Mouse (Mus musculus) hindbrain, embryonic 14.5 days (tissue): Measurements from ENCODE around the gene Spcs3. TPM values are rescaled to one million over a fixed set of nuclear protein-coding genes. Genes with fewer than 3 reads are reported as not detected.

Experiments
- ATAC-seq: fragments of 200-750 bp; cut with Nextera tagmentation; 2 replicates; pipeline ENCODE4 v1.8.0; 2017; ENCODE audit warnings: moderate number of reproducible peaks, mild to moderate bottlenecking, moderate TSS enrichment, moderate library complexity; ENCODE audit not compliant: low FRiP score
- DNase-seq: peaks from one replicate; pipeline ENCODE4 v3.0.0-alpha.2; 2015; ENCODE audit warnings: low spot score
- H3K27ac ChIP-seq: fragments of 300-500 bp; sonication (generic); 2 replicates; pipeline ENCODE4 v1.5.1; 2014; ENCODE audit warnings: mild to moderate bottlenecking, moderate library complexity
- H3K27me3 ChIP-seq: fragments of 300-500 bp; sonication (generic); 2 replicates; pipeline ENCODE4 v1.6.1; 2014; ENCODE audit warnings: mild to moderate bottlenecking, low read length, mixed read lengths; ENCODE audit not compliant: control insufficient read depth, insufficient read depth
- H3K36me3 ChIP-seq: fragments of 300-500 bp; sonication (generic); replicated peaks from 2 replicates; pipeline ENCODE4 v1.6.1; 2014; ENCODE audit not compliant: control insufficient read depth, insufficient read depth
- H3K4me1 ChIP-seq: fragments of 300-500 bp; sonication (generic); replicated peaks from 2 replicates; pipeline ENCODE4 v1.6.1; 2014; ENCODE audit warnings: antibody characterized with exemption, low read length, mixed read lengths; ENCODE audit not compliant: control insufficient read depth, insufficient read depth
- H3K4me2 ChIP-seq: fragments of 300-500 bp; sonication (generic); replicated peaks from 2 replicates; pipeline ENCODE4 v1.6.1; 2014; ENCODE audit warnings: mild to moderate bottlenecking, moderate library complexity
- H3K4me3 ChIP-seq: fragments of 300-500 bp; sonication (generic); replicated peaks from 2 replicates; pipeline ENCODE4 v1.5.1; 2014; ENCODE audit warnings: mild to moderate bottlenecking, low read length
- H3K9ac ChIP-seq: fragments of 300-500 bp; sonication (generic); 2 replicates; pipeline ENCODE4 v1.6.1; 2014
- H3K9me3 ChIP-seq: fragments of 300-500 bp; sonication (generic); 2 replicates; pipeline ENCODE4 v1.6.1; 2016; ENCODE audit warnings: low read length; ENCODE audit not compliant: control insufficient read depth
- WGBS: fragments of 180-500 bp; shearing (Covaris S2); extraction: QIAGEN DNeasy Blood & Tissue Kit; methylation state at CpG from one replicate; pipeline ENCODE4 v1.1.7; 2014; 5-methylcytosine and 5-hydroxymethylcytosine counted together
- polyA plus RNA-seq: library from polyadenylated mRNA; unstranded; fragments of >200 nt; fragmentation: Nextera tagmentation; extraction: Ambion mirVana; gene quantifications from 2 replicates; pipeline ENCODE4 v1.2.1, GENCODE M21; 2014

The Spcs3 gene
- polyA plus RNA-seq, 1 experiment from 2014 or later: 47.8 TPM

GRCm38 (mm10) chr8:54491934-54492333 is 37.9 kb downstream of the Spcs3 start:
- H3K27me3 ChIP-seq: no peaks in the 10 kb centered on the region
- no peak for DNase-seq
- no peaks in the 10 kb centered on the region for H3K36me3 ChIP-seq
- 79% methylated on average over 4 of the region's 4 CpGs for WGBS
- H3K27ac ChIP-seq: no peak overlapping the region
- no peak overlapping the region for H3K4me3 ChIP-seq
- H3K4me1 ChIP-seq: no peaks in the 10 kb centered on the region
- H3K9ac ChIP-seq: no peak overlapping the region
- ATAC-seq: no peak
- H3K4me2 ChIP-seq: no peak overlapping the region
- no peaks in the 10 kb centered on the region for H3K9me3 ChIP-seq

DNA sequence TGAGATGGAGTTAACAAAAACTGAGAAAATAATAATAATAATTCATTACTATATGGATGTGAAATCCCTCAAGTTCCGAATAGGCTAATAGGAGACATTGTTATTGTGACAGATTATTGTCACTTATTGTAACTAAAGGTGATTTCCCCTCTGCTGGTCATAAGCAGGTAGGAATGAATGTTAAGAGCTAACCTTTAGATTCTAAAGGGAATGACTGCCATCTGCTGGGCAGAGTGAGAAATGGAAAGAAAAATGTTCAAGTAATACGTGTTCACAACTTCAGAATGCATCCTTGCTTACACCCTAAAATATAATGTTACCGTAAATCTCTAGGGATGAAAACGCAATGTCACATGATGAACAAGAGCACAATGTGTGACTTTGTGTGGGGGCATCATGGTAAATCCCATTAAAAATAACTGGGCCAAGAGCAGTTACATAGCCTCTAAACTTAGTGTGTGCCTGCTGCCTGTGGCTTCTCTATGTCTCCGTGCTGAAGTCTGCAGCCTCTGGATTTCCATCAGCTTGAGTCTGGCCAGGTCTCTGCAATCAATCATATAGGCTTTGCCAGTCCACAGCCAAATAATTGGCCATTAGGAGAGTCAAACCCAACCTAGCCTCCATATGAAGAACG is 38.6 kb downstream of the Spcs3 start:
- Histone ChIP-seq H3K27ac (no peak overlapping the region), H3K36me3 (no peaks in the 10 kb centered on the region), H3K9me3 (no peaks in the 10 kb centered on the region), H3K4me3 (no peak overlapping the region), H3K9ac (no peak overlapping the region), H3K4me1 (no peaks in the 10 kb centered on the region), H3K4me2 (no peak overlapping the region), H3K27me3 (no peaks in the 10 kb centered on the region)
- 33% methylated on average over 6 of the region's 6 CpGs for WGBS
- ATAC-seq (peak; percentile 42; the same call in 1 of the 2 replicates), DNase-seq (peak; percentile 90)

- 78% methylated on average over 4 of the region's 4 CpGs for WGBS
Measured at GRCm38 (mm10) chr8:54488437-54488836, 41.4 kb downstream of the Spcs3 start.

GRCm38 (mm10) chr8:54486555-54487273 is 43.1 kb downstream of the Spcs3 start:
- ATAC-seq: no peak
- Histone ChIP-seq H3K9me3 (no peaks in the 10 kb centered on the region), H3K36me3 (no peaks in the 10 kb centered on the region), H3K4me1 (no peaks in the 10 kb centered on the region), H3K9ac (peak overlapping the region; percentile 49), H3K27me3 (no peaks in the 10 kb centered on the region), H3K27ac (0 out of 2 replicates have a peak overlapping the region, but pooled peaks have one; percentile 41), H3K4me3 (peak overlapping the region; percentile 14; the same call in 1 of the 2 replicates), H3K4me2 (peak overlapping the region; percentile 45)
- DNase-seq: no peak
- WGBS: 31% methylated on average over 19 of the region's 19 CpGs

More at GRCm38 (mm10) chr8:54488437-54488836, 41.4 kb downstream of the Spcs3 start:
- Histone ChIP-seq H3K27ac (no peak overlapping the region), H3K27me3 (no peaks in the 10 kb centered on the region), H3K36me3 (no peaks in the 10 kb centered on the region), H3K4me3 (no peak overlapping the region), H3K9me3 (no peaks in the 10 kb centered on the region), H3K4me2 (no peak overlapping the region), H3K4me1 (no peaks in the 10 kb centered on the region), H3K9ac (no peak overlapping the region)
- ATAC-seq (no peak), DNase-seq (no peak)

Other genes with a start within 250 kb of the Spcs3 start
- gene Asb5, start 418 bp downstream of the Spcs3 start, polyA plus RNA-seq: 6.4 and 9.8 TPM in 2 replicates
- 0.20 and 0.43 TPM in 2 replicates for gene Spata4, start 70.8 kb upstream of the Spcs3 start, polyA plus RNA-seq